Comparison of ENCODE assay signal across 8 mouse cellular contexts in the genomic region with DNA sequence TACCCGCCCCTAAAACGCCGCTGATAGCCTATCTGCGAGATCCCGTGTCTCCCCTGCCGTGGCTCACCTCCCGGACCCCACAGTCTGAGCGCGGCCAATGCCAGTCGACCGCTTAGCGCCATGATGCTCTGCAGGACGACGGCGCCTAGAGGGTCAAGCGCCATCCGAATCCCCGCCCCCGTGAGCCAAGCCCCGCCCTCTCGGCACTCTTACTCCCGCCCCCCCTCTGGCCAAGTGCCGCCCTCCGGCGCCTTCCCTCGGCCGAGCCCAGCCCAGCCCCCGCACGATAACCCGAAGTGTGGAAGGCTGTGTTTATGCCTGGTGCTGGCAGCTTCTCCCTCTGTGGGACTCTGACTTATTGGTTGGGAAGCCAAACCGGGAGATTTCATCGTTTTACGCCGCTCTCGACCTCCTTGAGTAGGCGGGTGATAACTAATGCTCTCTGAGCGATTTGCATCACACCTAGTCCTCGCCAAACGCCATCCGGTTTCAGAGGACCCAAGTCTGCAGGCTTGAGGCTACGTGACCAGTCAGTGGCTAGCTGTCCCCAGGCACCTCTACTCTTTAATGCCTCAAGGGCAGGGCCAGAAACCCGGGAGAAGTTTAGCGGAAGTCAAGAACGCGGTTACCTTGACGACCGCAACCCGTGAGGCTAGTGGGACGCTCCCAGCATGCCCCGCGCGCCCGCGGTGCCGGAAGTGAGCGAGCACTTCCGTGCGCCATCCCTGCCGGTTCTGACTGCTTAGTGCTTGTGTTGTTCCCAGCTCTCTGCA. TPM values are rescaled to one million over a fixed set of nuclear protein-coding genes. Genes with fewer than 3 reads are reported as not detected.
DNase-seq lines count a peak whose midpoint lies in the region; ATAC-seq and TF ChIP-seq lines count a peak whose summit lies in the region.

Gene Psmd13 (plus strand): TSS at position 273 of the 773 bp plus-strand sequence.
Gene Sirt3 (minus strand): TSS at position 614 of the 773 bp plus-strand sequence.

- H3K4me1 ChIP-seq in forebrain, embryonic 15.5 days = peaks cover 17% of the 10 kb centered on the region
- H3K4me1 ChIP-seq in lung, adult 2 months (ENCODE audit: control insufficient read depth, insufficient read depth, low read length) = peaks cover 3% of the 10 kb centered on the region

- TF ChIP-seq CTCF in lung, adult 2 months (IDR thresholded peaks at IDR 0.05; ENCODE audit: insufficient read depth, low read length) = no peak

- WGBS in forebrain, embryonic 15.5 days = under 1% methylated on average over 57 of the region's 59 CpGs
- under 1% methylated on average over 59 of the region's 59 CpGs for WGBS in lung, adult 2 months

- peak; percentile 96 for DNase-seq in ES-CJ7 (ENCODE audit: low read depth, low spot score)
- peak; percentile 87 for DNase-seq in cerebellum, adult 11 months
- peak; percentile 85 for DNase-seq in heart, postnatal 25 days (ENCODE audit: low spot score)
- peak; percentile 91 to 97 for DNase-seq in layer of hippocampus, adult 18-20 months (ENCODE audit: low spot score in 2 of 2)
- peak; percentile 92 for DNase-seq in lung, adult 2 months
- peak; percentile 85 to 89 for DNase-seq in thymus, adult 18-20 months

- H3K4me3 ChIP-seq in forebrain, embryonic 15.5 days = peak within 1 kb of the TSS; percentile 97
- H3K4me3 ChIP-seq in lung, adult 2 months (replicated peaks; ENCODE audit: extremely low read depth, low read depth, low read length) = peak within 1 kb of the TSS; percentile 91

- H3K9me3 ChIP-seq in forebrain, embryonic 15.5 days = no peaks in the 10 kb centered on the region

- H3K27ac ChIP-seq in forebrain, embryonic 15.5 days (replicated peaks) = peak within 1 kb of the TSS; percentile 92

- TF ChIP-seq POLR2A in lung, adult 2 months (IDR thresholded peaks at IDR 0.05; ENCODE audit: borderline replicate concordance, extremely low read depth, low read depth, low read length) = peak; percentile 74; the same call in 1 of the 2 replicates

- ATAC-seq in forebrain, embryonic 15.5 days (replicated peaks) = peak; percentile 98
- ATAC-seq in neutrophil, adult 5-6 weeks (ENCODE audit: extremely low read depth, insufficient number of reproducible peaks, low FRiP score, poor library complexity, severe bottlenecking) = peak; percentile 90

- H3K27me3 ChIP-seq in forebrain, embryonic 15.5 days = no peaks in the 10 kb centered on the region

- H3K36me3 ChIP-seq in forebrain, embryonic 15.5 days = peaks cover 14% of the 10 kb centered on the region

- peak within 1 kb of the TSS; percentile 86 for H3K9ac ChIP-seq in forebrain, embryonic 15.5 days (replicated peaks)

- intact Hi-C loops in heart, postnatal 25 days (cut with DNase I) = loop anchor here (1.0 kb wide), 1 partner anchor 25 kb away; the partner anchor contains the start of gene Bet1l

- H3K4me2 ChIP-seq in forebrain, embryonic 15.5 days (replicated peaks) = peak within 1 kb of the TSS; percentile 82

RNA-seq across cellular contexts. Expression of gene Psmd13, which starts in this region (rescaled TPM):
- 283 and 287 TPM in 2 replicates for polyA plus RNA-seq in forebrain, embryonic 15.5 days (2015; fragmentation: Nextera tagmentation; extraction: Ambion mirVana)
- total RNA-seq in heart, postnatal 25 days (2021) = 10 to 100 TPM; 86.0 to 93.0 TPM
- total RNA-seq in layer of hippocampus, adult 18-20 months (2021) = 100 to 1,000 TPM; 104 to 112 TPM
- polyA plus RNA-seq in lung, adult 2 months (2012; rRNA removed) = 48.8 and 70.4 TPM in 2 replicates
- 96.6 and 110 TPM in 2 replicates for total RNA-seq in neutrophil, adult 5-6 weeks (2017)

RNA-seq across cellular contexts. Expression of gene Sirt3, which starts in this region (rescaled TPM):
- 33.6 and 36.5 TPM in 2 replicates for polyA plus RNA-seq in forebrain, embryonic 15.5 days (2015; fragmentation: Nextera tagmentation; extraction: Ambion mirVana)
- total RNA-seq in heart, postnatal 25 days (2021) = 10 to 100 TPM; 54.3 to 64.0 TPM
- total RNA-seq in layer of hippocampus, adult 18-20 months (2021) = 10 to 100 TPM; 75.3 to 75.8 TPM
- 21.1 and 27.0 TPM in 2 replicates for polyA plus RNA-seq in lung, adult 2 months (2012; rRNA removed)
- total RNA-seq in neutrophil, adult 5-6 weeks (2017) = 14.5 and 20.1 TPM in 2 replicates

Comparison
In these comparisons a context has a peak if more than half of its experiments do, and no peak if none do; other contexts are left out.
1. Peak in every context shown above with its lines: DNase-seq, ATAC-seq, H3K4me3 ChIP-seq and H3K27ac ChIP-seq.